Mouse (Mus musculus): ENCODE measurements around the gene Dot1l. TPM values are rescaled to one million over a fixed set of nuclear protein-coding genes. Genes with fewer than 3 reads are reported as not detected.

The Dot1l gene
- polyA plus RNA-seq, 1 experiment from 2014 or later: 22.7 TPM

- Histone ChIP-seq H3K27me3 (replicated peaks; ENCODE audit: control insufficient read depth, insufficient read depth, low read length) (no peaks in the 10 kb centered on the region), H3K4me2 (ENCODE audit: low read length) (peak overlapping the region; percentile 70), H3K27ac (ENCODE audit: low read depth) (peak overlapping the region; percentile 97), H3K4me1 (replicated peaks; ENCODE audit: control insufficient read depth, insufficient read depth, low read length) (peaks cover 18% of the 10 kb centered on the region), H3K9me3 (ENCODE audit: control insufficient read depth, low read length) (no peaks in the 10 kb centered on the region), H3K4me3 (ENCODE audit: low read depth, low read length) (peak overlapping the region; percentile 96), H3K9ac (ENCODE audit: low read length) (peak overlapping the region; percentile 99), H3K36me3 (ENCODE audit: control insufficient read depth, insufficient read depth, low read length) (peaks cover 64% of the 10 kb centered on the region)
- DNase-seq (ENCODE audit: low spot score): no peak
- ATAC-seq (replicated peaks; ENCODE audit: low FRiP score, low TSS enrichment, low read depth): no peak
- 1% methylated on average over 18 of the region's 18 CpGs for WGBS
Measured at GRCm38 (mm10) chr10:80799070-80799566, 44.1 kb downstream of the Dot1l start.

DNA sequence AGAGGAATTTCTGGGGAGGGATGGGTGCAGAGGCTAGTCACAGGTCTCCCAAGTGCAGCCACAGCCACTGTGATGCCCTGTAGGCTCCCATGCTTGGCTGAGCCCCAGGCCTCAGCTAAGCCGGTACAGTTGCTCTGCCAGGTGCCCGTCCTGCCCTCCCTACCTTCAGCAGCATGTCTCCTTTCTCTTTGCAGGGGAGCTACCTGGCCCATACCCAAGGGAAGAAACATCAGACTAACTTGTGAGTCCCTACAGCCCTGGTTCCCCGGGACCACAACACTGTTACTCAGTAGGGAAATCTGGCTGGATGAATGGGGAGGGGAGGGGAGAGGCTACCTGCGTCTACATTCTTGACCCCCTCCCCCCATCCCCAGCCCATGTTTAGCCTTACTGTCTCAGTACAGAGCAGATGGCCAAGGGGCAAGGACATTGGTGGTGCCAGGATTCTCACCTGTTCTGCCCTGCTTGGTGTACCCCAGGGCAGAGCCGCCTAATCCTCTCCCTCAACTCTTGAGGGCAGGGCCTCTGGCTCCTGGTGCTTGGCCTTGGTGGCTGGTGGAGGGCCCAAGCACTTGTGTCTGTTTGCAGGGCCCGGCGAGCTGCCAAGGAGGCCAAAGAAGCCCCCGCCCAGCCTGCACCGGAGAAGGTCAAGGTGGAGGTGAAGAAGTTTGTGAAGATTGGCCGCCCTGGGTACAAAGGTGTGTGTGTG, 47.4 kb downstream of the Dot1l start:
- no peak for DNase-seq (ENCODE audit: low spot score)
- Histone ChIP-seq H3K27me3 (replicated peaks; ENCODE audit: control insufficient read depth, insufficient read depth, low read length) (no peaks in the 10 kb centered on the region), H3K9ac (ENCODE audit: low read length) (no peak overlapping the region), H3K4me2 (ENCODE audit: low read length) (no peak overlapping the region), H3K9me3 (ENCODE audit: control insufficient read depth, low read length) (no peaks in the 10 kb centered on the region), H3K27ac (ENCODE audit: low read depth) (no peak overlapping the region), H3K36me3 (ENCODE audit: control insufficient read depth, insufficient read depth, low read length) (peaks cover 49% of the 10 kb centered on the region), H3K4me3 (ENCODE audit: low read depth, low read length) (no peak overlapping the region), H3K4me1 (replicated peaks; ENCODE audit: control insufficient read depth, insufficient read depth, low read length) (peaks cover 19% of the 10 kb centered on the region)
- ATAC-seq (replicated peaks; ENCODE audit: low FRiP score, low TSS enrichment, low read depth): no peak
- WGBS: 91% methylated on average over 10 of the region's 10 CpGs

DNA sequence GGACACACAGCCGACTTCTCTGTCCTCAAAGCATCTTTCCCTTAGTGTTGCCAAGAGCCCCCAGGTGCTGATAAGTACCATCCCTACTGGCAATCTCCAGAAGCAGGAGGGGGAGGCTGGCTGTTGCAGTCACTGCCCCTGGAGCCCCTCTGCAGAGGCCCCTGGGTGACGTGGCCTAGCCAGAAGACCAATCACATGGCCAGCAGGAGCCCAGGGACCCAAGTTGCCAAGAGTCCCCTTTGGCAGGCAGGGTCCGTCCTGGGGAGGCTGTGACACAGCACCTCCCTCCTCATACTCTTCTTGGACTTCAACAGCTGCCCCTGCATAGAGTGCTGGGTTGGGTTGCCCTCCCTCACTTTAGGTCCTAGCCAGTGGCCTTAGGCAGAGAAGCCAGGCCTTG, 48.0 kb downstream of the Dot1l start:
- ATAC-seq (replicated peaks; ENCODE audit: low FRiP score, low TSS enrichment, low read depth) (no peak), DNase-seq (ENCODE audit: low spot score) (no peak)
- Histone ChIP-seq H3K27ac (ENCODE audit: low read depth) (no peak overlapping the region), H3K9ac (ENCODE audit: low read length) (no peak overlapping the region), H3K36me3 (ENCODE audit: control insufficient read depth, insufficient read depth, low read length) (peaks cover 49% of the 10 kb centered on the region), H3K27me3 (replicated peaks; ENCODE audit: control insufficient read depth, insufficient read depth, low read length) (no peaks in the 10 kb centered on the region), H3K4me3 (ENCODE audit: low read depth, low read length) (no peak overlapping the region), H3K9me3 (ENCODE audit: control insufficient read depth, low read length) (no peaks in the 10 kb centered on the region), H3K4me1 (replicated peaks; ENCODE audit: control insufficient read depth, insufficient read depth, low read length) (peaks cover 24% of the 10 kb centered on the region), H3K4me2 (ENCODE audit: low read length) (no peak overlapping the region)
- 93% methylated on average over 3 of the region's 3 CpGs for WGBS

DNA sequence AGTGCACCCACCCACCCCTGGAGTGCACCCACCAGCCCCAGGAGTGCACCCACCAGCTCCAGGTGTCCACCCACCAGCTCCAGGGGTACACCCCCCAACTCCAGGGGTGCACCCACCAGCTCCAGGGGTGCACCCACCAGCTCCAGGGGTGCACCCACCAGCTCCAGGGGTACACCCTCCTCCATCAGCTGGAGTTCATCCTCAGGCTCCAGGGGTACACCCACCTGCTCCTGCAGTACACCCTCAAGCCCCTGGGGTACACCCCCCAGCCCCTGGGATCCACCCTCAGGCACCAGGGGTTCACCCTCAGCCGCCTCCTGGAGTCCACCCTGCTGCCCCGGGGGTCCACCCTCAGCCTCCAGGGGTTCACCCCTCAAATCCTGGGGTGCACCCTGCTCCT, 49.3 kb downstream of the Dot1l start:
- no peak overlapping the region for H3K4me2 ChIP-seq (ENCODE audit: low read length)
- ATAC-seq (replicated peaks; ENCODE audit: low FRiP score, low TSS enrichment, low read depth): no peak
- 0 out of 2 replicates have a peak, but pooled peaks cover 7% of the 10 kb centered on the region for H3K27me3 ChIP-seq (replicated peaks; ENCODE audit: control insufficient read depth, insufficient read depth, low read length)
- DNase-seq (ENCODE audit: low spot score): no peak
- H3K27ac ChIP-seq (ENCODE audit: low read depth): no peak overlapping the region
- WGBS: 95% methylated on average over 2 of the region's 2 CpGs
- peaks cover 36% of the 10 kb centered on the region for H3K4me1 ChIP-seq (replicated peaks; ENCODE audit: control insufficient read depth, insufficient read depth, low read length)
- H3K9ac ChIP-seq (ENCODE audit: low read length): no peak overlapping the region
- H3K4me3 ChIP-seq (ENCODE audit: low read depth, low read length): no peak overlapping the region
- H3K36me3 ChIP-seq (ENCODE audit: control insufficient read depth, insufficient read depth, low read length): peaks cover 49% of the 10 kb centered on the region
- H3K9me3 ChIP-seq (ENCODE audit: control insufficient read depth, low read length): no peaks in the 10 kb centered on the region

- H3K9me3 ChIP-seq (ENCODE audit: control insufficient read depth, low read length): no peaks in the 10 kb centered on the region
- ATAC-seq (replicated peaks; ENCODE audit: low FRiP score, low TSS enrichment, low read depth): no peak
- peaks cover 30% of the 10 kb centered on the region for H3K4me1 ChIP-seq (replicated peaks; ENCODE audit: control insufficient read depth, insufficient read depth, low read length)
- H3K9ac ChIP-seq (ENCODE audit: low read length): no peak within 1 kb of the TSS
- no peak within 1 kb of the TSS for H3K27ac ChIP-seq (ENCODE audit: low read depth)
- no peak within 1 kb of the TSS for H3K4me2 ChIP-seq (ENCODE audit: low read length)
- DNase-seq (ENCODE audit: low spot score): no peak
- no peak within 1 kb of the TSS for H3K4me3 ChIP-seq (ENCODE audit: low read depth, low read length)
- peaks cover 49% of the 10 kb centered on the region for H3K36me3 ChIP-seq (ENCODE audit: control insufficient read depth, insufficient read depth, low read length)
- 0 out of 2 replicates have a peak, but pooled peaks cover 9% of the 10 kb centered on the region for H3K27me3 ChIP-seq (replicated peaks; ENCODE audit: control insufficient read depth, insufficient read depth, low read length)
- WGBS: 69% methylated on average over 6 of the region's 6 CpGs
Measured at GRCm38 (mm10) chr10:80804916-80805315, 49.9 kb downstream of the Dot1l start, which contains the start of gene Amh. Amh (plus strand) TSS chr10:80805243.

GRCm38 (mm10) chr10:80805322-80805721, 50.3 kb downstream of the Dot1l start:
- H3K9ac ChIP-seq (ENCODE audit: low read length): no peak overlapping the region
- H3K4me1 ChIP-seq (replicated peaks; ENCODE audit: control insufficient read depth, insufficient read depth, low read length): peaks cover 29% of the 10 kb centered on the region
- WGBS: 78% methylated on average over 5 of the region's 5 CpGs

DNA sequence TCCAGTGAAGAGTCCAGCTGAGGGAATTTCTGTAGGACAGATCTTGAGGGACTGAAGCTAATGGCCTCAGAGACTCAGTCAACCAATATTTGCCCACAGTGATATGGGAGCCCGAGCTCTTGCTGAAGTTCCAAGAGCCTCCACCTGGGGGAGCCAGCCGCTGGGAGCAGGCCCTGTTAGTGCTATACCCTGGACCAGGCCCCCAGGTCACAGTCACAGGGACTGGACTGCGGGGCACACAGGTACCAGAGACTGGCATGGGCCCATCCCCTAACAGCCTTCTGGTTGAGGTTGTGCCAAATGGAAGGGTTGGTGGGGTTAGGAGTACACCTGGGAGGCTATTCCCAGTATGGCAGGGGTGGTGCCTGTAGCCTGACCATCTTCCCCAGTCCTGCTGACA, 50.9 kb downstream of the Dot1l start:
- 32% methylated on average over 3 of the region's 3 CpGs for WGBS
- H3K36me3 ChIP-seq (ENCODE audit: control insufficient read depth, insufficient read depth, low read length): peaks cover 43% of the 10 kb centered on the region
- no peaks in the 10 kb centered on the region for H3K9me3 ChIP-seq (ENCODE audit: control insufficient read depth, low read length)
- 0 out of 2 replicates have a peak, but pooled peaks cover 13% of the 10 kb centered on the region for H3K27me3 ChIP-seq (replicated peaks; ENCODE audit: control insufficient read depth, insufficient read depth, low read length)
- H3K27ac ChIP-seq (ENCODE audit: low read depth): no peak overlapping the region
- no peak overlapping the region for H3K9ac ChIP-seq (ENCODE audit: low read length)
- DNase-seq (ENCODE audit: low spot score) (peak; percentile 95), ATAC-seq (replicated peaks; ENCODE audit: low FRiP score, low TSS enrichment, low read depth) (peak; percentile 20; the same call in 1 of the 2 replicates)
- no peak overlapping the region for H3K4me2 ChIP-seq (ENCODE audit: low read length)
- peaks cover 25% of the 10 kb centered on the region for H3K4me1 ChIP-seq (replicated peaks; ENCODE audit: control insufficient read depth, insufficient read depth, low read length)
- H3K4me3 ChIP-seq (ENCODE audit: low read depth, low read length): no peak overlapping the region

More at GRCm38 (mm10) chr10:80805322-80805721, 50.3 kb downstream of the Dot1l start:
- Histone ChIP-seq H3K9me3 (ENCODE audit: control insufficient read depth, low read length) (no peaks in the 10 kb centered on the region), H3K4me3 (ENCODE audit: low read depth, low read length) (no peak overlapping the region), H3K27ac (ENCODE audit: low read depth) (no peak overlapping the region), H3K36me3 (ENCODE audit: control insufficient read depth, insufficient read depth, low read length) (peaks cover 49% of the 10 kb centered on the region), H3K4me2 (ENCODE audit: low read length) (no peak overlapping the region), H3K27me3 (replicated peaks; ENCODE audit: control insufficient read depth, insufficient read depth, low read length) (0 out of 2 replicates have a peak, but pooled peaks cover 10% of the 10 kb centered on the region)
- no peak for DNase-seq (ENCODE audit: low spot score)
- ATAC-seq (replicated peaks; ENCODE audit: low FRiP score, low TSS enrichment, low read depth): no peak

DNA sequence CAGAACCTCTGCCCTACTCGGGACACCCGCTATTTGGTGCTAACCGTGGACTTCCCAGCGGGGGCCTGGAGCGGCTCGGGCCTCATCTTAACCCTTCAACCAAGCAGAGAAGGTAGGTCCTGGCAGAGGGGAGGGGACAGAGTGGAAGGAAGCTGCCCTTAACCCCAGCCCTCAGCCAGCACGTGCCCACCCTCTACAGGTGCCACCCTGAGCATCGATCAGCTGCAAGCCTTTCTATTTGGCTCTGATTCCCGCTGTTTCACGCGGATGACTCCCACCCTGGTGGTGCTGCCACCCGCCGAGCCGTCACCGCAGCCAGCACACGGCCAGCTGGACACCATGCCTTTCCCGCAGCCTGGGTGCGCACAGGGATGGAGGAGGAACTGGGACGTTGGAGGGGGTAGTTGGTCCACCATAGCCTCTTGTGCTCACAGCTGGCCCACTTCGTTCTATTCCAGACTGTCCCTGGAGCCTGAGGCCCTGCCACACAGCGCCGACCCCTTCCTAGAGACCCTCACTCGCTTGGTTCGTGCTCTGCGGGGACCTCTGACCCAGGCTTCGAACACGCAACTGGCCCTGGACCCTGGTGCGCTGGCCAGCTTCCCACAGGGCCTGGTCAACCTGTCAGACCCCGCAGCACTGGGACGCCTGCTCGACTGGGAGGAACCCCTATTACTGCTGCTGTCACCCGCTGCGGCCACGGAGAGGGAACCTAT, 51.5 kb downstream of the Dot1l start:
- Histone ChIP-seq H3K4me2 (ENCODE audit: low read length) (peak overlapping the region; percentile 83), H3K27me3 (replicated peaks; ENCODE audit: control insufficient read depth, insufficient read depth, low read length) (0 out of 2 replicates have a peak, but pooled peaks cover 13% of the 10 kb centered on the region), H3K4me3 (ENCODE audit: low read depth, low read length) (peak overlapping the region; percentile 41), H3K36me3 (ENCODE audit: control insufficient read depth, insufficient read depth, low read length) (peaks cover 38% of the 10 kb centered on the region), H3K4me1 (replicated peaks; ENCODE audit: control insufficient read depth, insufficient read depth, low read length) (peaks cover 25% of the 10 kb centered on the region), H3K9ac (ENCODE audit: low read length) (peak overlapping the region; percentile 34), H3K9me3 (ENCODE audit: control insufficient read depth, low read length) (no peaks in the 10 kb centered on the region), H3K27ac (ENCODE audit: low read depth) (peak overlapping the region; percentile 52; the same call in 1 of the 2 replicates)
- 49% methylated on average over 34 of the region's 34 CpGs for WGBS
- DNase-seq (ENCODE audit: low spot score) (no peak), ATAC-seq (replicated peaks; ENCODE audit: low FRiP score, low TSS enrichment, low read depth) (0 out of 2 replicates have a peak, but pooled peaks have one; percentile 5)
